Mouse (Mus musculus): ENCODE results near the gene Popdc3.
"Not testable (repeated sequence)": the region's sequence is repeated elsewhere in the genome, so short reads cannot be mapped to it uniquely, and the experiment has no call there.

Gene Popdc3

GRCm38 (mm10) chr10:45324159-45324558, 146.3 kb downstream of the Popdc3 start:
- no peak for DNase-seq

- no peak for DNase-seq
Observed at GRCm38 (mm10) chr10:45328196-45329000, 150.5 kb downstream of the Popdc3 start.

- DNase-seq = no peak
Observed at GRCm38 (mm10) chr10:45334925-45335324, 157.0 kb downstream of the Popdc3 start.

GRCm38 (mm10) chr10:45335434-45336422, 157.8 kb downstream of the Popdc3 start, which contains the start of gene Bves:
TSS of gene Bves (plus strand) at chr10:45335772.
- peak; percentile 43 for DNase-seq

GRCm38 (mm10) chr10:45339106-45339505, 161.2 kb downstream of the Popdc3 start:
- DNase-seq = no peak

- no peak for DNase-seq
Observed at GRCm38 (mm10) chr10:45344381-45344780, 166.5 kb downstream of the Popdc3 start.

GRCm38 (mm10) chr10:45345217-45345616, 167.3 kb downstream of the Popdc3 start:
- no peak for DNase-seq

- not testable (repeated sequence) for DNase-seq
Observed at GRCm38 (mm10) chr10:45348143-45348542, 170.2 kb downstream of the Popdc3 start.

- DNase-seq = no peak
Observed at GRCm38 (mm10) chr10:45356091-45356490, 178.2 kb downstream of the Popdc3 start.

GRCm38 (mm10) chr10:45363396-45363795, 185.5 kb downstream of the Popdc3 start:
- DNase-seq = no peak

- no peak for DNase-seq
Observed at GRCm38 (mm10) chr10:45366987-45367705, 189.2 kb downstream of the Popdc3 start.
